Mouse (Mus musculus): ENCODE results near the gene Pde6g. TPM values are rescaled to one million over a fixed set of nuclear protein-coding genes. Genes with fewer than 3 reads are reported as not detected.

Pde6g gene
- polyA plus RNA-seq, 1 experiment from 2014 or later: 0.35 TPM

DNA sequence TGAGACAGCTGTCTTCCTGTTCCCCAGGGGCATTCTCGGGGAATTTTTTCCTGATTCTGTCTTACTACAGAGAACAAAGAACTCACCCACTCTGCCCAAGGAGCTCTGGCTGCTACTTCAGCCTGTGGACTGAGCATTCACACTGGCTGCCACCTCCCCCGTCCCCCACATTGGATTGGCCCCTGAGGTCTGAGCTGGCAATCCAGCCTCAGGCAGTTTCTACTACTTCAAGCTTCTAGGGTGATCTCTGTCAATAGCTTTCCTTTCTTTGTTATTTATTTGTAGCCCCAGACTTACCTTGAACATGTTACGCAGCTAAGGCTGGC, 39.5 kb upstream of the Pde6g start:
- H3K4me1 ChIP-seq (ENCODE audit: control insufficient read depth, insufficient read depth, low read length): peaks cover 40% of the 10 kb centered on the region

DNA sequence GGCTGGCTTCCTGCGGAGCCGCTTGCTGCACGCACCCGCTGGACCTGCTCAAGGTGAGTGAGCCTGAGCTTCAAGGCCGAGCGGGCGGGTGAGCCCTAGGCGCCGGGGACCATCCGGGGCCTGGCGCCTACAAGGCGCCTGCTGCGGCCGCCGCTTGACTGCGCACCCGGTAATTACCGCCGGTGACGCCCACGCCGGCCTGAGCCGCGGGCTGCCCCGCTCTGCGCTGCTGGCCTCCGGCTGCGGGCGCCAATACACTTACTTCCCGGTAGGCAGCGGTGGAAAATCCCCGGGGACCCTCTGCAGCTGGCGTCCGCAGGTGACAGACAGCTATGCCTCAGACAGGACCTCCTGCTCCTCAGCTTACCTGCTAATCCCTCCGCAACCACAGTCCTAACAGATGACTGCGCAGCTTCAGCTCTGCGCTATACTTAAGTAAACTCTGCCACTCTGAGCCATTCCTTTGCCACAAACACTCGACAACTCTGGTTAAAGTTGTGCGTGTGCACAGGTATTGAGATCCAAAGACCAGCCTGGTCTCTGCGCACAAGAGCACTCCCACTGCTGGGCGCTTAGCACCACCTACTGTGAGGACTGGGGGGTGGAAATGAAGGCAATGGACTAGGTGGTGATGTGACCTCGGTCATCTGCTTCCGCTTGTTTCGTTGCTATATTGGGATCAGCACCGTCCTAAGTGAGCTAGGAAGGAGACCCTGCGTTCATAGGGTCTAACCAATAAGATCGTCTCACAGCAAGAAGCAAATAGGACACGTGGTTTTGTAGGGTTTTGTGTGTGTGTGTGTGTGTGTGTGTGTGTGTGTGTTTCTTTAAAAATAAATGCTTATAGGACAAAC, 39.0 kb upstream of the Pde6g start:
- no peaks in the 10 kb centered on the region for H3K27me3 ChIP-seq (replicated peaks; ENCODE audit: control insufficient read depth, insufficient read depth, low read length)
- H3K9ac ChIP-seq (ENCODE audit: low read depth, low read length): peak overlapping the region; percentile 89
- ATAC-seq: peak; percentile 36
- peak overlapping the region; percentile 95 for H3K4me3 ChIP-seq (ENCODE audit: low read length)
- H3K4me2 ChIP-seq (ENCODE audit: low read depth, low read length): peak overlapping the region; percentile 84
- under 1% methylated on average over 48 of the region's 48 CpGs for WGBS
- no peaks in the 10 kb centered on the region for H3K9me3 ChIP-seq (ENCODE audit: control insufficient read depth, low read length)
- peaks cover 15% of the 10 kb centered on the region for H3K36me3 ChIP-seq (ENCODE audit: control insufficient read depth, insufficient read depth, low read length)
- H3K27ac ChIP-seq (ENCODE audit: low read length): peak overlapping the region; percentile 92
- peaks cover 40% of the 10 kb centered on the region for H3K4me1 ChIP-seq (ENCODE audit: control insufficient read depth, insufficient read depth, low read length)

More for the DNA sequence above, 39.5 kb upstream of the Pde6g start:
- no peaks in the 10 kb centered on the region for H3K27me3 ChIP-seq (replicated peaks; ENCODE audit: control insufficient read depth, insufficient read depth, low read length)
- peak overlapping the region; percentile 89 for H3K9ac ChIP-seq (ENCODE audit: low read depth, low read length)
- H3K27ac ChIP-seq (ENCODE audit: low read length): peak overlapping the region; percentile 92
- ATAC-seq: no peak
- no peaks in the 10 kb centered on the region for H3K9me3 ChIP-seq (ENCODE audit: control insufficient read depth, low read length)
- H3K36me3 ChIP-seq (ENCODE audit: control insufficient read depth, insufficient read depth, low read length): peaks cover 13% of the 10 kb centered on the region
- H3K4me3 ChIP-seq (ENCODE audit: low read length): peak overlapping the region; percentile 95
- WGBS: 24% methylated on average over 3 of the region's 3 CpGs
- H3K4me2 ChIP-seq (ENCODE audit: low read depth, low read length): peak overlapping the region; percentile 84

DNA sequence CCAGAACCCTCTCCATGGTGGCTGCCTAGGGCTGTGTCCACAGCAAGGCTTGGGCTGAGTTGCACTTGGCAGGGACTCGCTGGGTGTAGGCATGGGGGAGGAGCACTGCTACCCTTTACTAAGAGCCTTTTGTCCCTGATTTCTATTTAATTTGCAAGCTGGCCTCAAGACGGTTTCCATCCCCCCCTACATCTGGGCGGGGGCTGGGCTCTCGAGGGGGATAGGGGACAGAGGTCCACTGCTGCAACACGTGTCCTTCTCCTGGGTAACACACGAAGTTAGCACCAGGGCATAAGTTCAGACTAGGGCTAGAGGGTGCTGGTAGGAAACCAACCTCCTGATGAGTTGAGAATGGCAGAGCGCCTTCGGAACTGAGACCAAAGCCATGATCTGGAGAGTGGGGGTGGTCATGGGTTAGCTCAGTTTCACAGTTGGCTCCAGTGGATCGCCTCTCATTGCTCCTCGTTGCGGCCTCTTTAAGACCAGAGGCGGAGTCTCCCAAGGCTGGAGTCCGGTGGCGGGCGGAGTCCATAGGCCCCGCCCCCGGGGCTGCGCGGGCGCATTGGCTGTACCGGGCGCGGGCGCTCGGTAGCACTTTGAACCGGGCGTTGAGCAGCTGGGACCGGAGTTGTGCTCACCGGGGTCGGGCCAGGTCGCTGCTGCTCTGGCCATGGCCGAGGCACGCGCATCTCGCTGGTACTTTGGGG, 38.2 kb upstream of the Pde6g start, which contains the start of gene Slc25a10:
TSS of gene Slc25a10 (plus strand) at position 524 of the 707 bp plus-strand sequence.
- Histone ChIP-seq H3K36me3 (ENCODE audit: control insufficient read depth, insufficient read depth, low read length) (peaks cover 13% of the 10 kb centered on the region), H3K27ac (ENCODE audit: low read length) (peak within 1 kb of the TSS; percentile 92), H3K4me2 (ENCODE audit: low read depth, low read length) (peak within 1 kb of the TSS; percentile 84), H3K27me3 (replicated peaks; ENCODE audit: control insufficient read depth, insufficient read depth, low read length) (no peaks in the 10 kb centered on the region), H3K4me3 (ENCODE audit: low read length) (peak within 1 kb of the TSS; percentile 95), H3K9me3 (ENCODE audit: control insufficient read depth, low read length) (no peaks in the 10 kb centered on the region), H3K9ac (ENCODE audit: low read depth, low read length) (peak within 1 kb of the TSS; percentile 89), H3K4me1 (ENCODE audit: control insufficient read depth, insufficient read depth, low read length) (peaks cover 40% of the 10 kb centered on the region)
- WGBS: under 1% methylated on average over 35 of the region's 35 CpGs
- peak; percentile 87 for ATAC-seq

DNA sequence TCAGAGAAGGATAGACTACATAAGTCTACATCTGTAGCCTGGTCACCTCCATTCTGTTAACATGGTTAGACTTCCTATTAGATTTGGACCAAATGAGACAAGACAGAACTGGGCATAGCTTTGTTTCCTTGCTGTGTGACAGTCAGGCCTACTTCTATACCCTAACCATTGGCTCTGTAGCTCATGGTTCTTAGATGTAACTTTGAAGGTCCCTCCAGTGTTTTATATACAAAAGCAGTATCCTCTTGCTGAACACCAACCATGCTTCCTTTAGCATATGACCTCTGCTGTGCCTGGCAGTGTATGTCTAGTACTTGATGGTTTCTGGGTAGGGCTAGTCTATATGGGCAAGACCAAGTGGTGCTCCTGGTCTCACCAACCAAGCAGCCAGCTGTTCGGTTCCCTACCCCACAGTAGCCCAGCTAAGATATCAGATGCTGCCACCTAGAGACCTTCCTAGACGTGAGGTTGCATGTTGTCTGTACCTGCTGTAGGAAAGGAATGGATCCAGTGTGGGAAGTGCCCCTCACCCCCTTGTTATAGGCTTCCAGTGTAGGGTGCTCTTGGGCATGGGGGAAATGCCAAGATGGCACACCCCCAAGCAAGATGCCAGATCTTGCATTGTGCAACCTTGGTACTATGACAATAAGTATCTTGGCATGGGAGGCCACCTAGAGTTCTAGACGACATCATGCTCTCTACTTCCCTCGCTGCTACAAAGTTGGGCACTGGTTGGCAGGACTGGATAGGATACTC, 37.2 kb upstream of the Pde6g start:
- Histone ChIP-seq H3K27ac (ENCODE audit: low read length) (peak overlapping the region; percentile 92), H3K27me3 (replicated peaks; ENCODE audit: control insufficient read depth, insufficient read depth, low read length) (no peaks in the 10 kb centered on the region), H3K9ac (ENCODE audit: low read depth, low read length) (peak overlapping the region; percentile 89; the same call in 1 of the 2 replicates), H3K4me1 (ENCODE audit: control insufficient read depth, insufficient read depth, low read length) (peaks cover 45% of the 10 kb centered on the region), H3K4me2 (ENCODE audit: low read depth, low read length) (peak overlapping the region; percentile 84; the same call in 1 of the 2 replicates), H3K4me3 (ENCODE audit: low read length) (no peak overlapping the region), H3K36me3 (ENCODE audit: control insufficient read depth, insufficient read depth, low read length) (peaks cover 15% of the 10 kb centered on the region), H3K9me3 (ENCODE audit: control insufficient read depth, low read length) (no peaks in the 10 kb centered on the region)
- no peak for ATAC-seq
- WGBS: 46% methylated on average over 4 of the region's 4 CpGs

DNA sequence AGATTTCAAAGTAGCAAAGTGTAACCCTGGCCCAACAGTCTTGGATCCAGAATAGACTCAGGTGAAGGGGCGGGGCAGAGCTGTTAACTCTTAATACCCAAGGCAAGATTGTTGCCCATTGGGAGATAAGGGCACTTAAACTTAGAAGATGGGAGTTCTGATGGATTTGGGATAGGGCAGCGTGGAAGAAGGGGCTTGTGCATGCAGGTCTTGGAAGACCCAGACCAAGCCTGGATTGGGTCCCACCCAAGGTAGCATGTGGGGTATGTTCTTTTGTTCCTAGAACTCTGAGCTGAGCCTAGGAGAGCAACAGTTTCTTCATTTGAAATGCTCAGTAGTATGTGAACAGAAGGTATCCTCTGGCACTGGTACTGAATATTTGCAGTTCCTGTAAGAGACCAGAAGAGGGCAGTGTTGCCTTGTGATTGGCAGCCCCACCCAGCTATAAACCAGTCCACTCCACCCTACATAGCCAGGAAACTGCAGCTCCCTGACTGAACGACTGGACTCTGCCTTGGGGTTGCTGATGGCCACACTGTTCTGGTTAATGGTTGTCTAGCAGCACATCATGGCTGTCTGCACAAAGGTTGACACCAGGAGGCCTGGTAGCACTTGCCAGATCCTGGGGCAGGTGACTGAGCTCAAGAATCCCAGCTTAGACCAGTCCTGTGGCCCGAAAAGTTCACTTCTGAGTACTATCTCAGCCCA, 35.9 kb upstream of the Pde6g start:
- peak overlapping the region; percentile 88 for H3K27ac ChIP-seq (ENCODE audit: low read length)
- WGBS: 54% methylated on average over 4 of the region's 4 CpGs

DNA sequence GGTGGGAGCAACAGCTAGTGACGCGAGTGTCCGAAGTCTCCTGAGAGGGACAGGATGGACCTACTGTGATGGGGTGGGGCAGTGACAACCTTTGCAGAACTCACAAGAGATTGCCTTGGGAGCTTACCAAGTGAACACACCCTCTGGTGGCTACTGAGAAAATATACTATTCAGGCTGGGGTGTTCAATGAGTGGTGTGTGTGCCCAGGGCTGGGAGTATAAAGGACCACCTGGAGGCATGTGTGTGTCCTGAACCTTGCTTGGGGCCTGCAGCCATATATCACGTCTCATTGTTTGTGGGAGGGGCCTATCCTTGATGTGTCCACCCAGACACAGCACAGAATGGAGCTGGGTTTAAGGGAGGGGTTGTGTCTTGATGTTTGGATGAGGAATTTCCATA, 35.2 kb upstream of the Pde6g start:
- 63% methylated on average over 4 of the region's 4 CpGs for WGBS
- Histone ChIP-seq H3K27ac (ENCODE audit: low read length) (peak overlapping the region; percentile 62), H3K4me1 (ENCODE audit: control insufficient read depth, insufficient read depth, low read length) (peaks cover 46% of the 10 kb centered on the region)

More for the DNA sequence above, 35.9 kb upstream of the Pde6g start:
- Histone ChIP-seq H3K9me3 (ENCODE audit: control insufficient read depth, low read length) (no peaks in the 10 kb centered on the region), H3K36me3 (ENCODE audit: control insufficient read depth, insufficient read depth, low read length) (peaks cover 15% of the 10 kb centered on the region), H3K9ac (ENCODE audit: low read depth, low read length) (peak overlapping the region; percentile 31; the same call in 1 of the 2 replicates), H3K4me3 (ENCODE audit: low read length) (no peak overlapping the region), H3K4me1 (ENCODE audit: control insufficient read depth, insufficient read depth, low read length) (peaks cover 47% of the 10 kb centered on the region), H3K27me3 (replicated peaks; ENCODE audit: control insufficient read depth, insufficient read depth, low read length) (no peaks in the 10 kb centered on the region), H3K4me2 (ENCODE audit: low read depth, low read length) (no peak overlapping the region)
- peak; percentile 80 for ATAC-seq

DNA sequence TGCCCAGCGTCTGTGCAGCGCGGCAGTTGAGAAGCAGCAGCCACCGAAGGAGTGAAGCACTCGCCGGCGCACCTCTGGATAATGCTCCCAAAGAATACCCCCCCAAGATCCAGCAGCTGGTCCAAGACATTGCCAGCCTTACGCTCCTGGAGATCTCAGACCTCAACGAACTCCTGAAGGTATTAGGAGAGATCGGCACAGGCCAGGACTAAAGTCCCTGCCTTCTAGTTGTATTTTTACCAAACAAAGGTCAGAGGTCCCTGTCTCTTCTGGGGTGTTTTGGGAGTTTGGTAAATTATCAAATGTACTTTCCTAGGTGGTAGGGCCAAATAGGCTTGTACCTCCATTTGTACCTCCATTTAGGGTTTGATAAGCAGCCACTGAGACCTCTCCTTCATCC, 32.0 kb upstream of the Pde6g start:
- no peak for ATAC-seq
- Histone ChIP-seq H3K9me3 (ENCODE audit: control insufficient read depth, low read length) (no peaks in the 10 kb centered on the region), H3K27me3 (replicated peaks; ENCODE audit: control insufficient read depth, insufficient read depth, low read length) (no peaks in the 10 kb centered on the region), H3K36me3 (ENCODE audit: control insufficient read depth, insufficient read depth, low read length) (peaks cover 28% of the 10 kb centered on the region), H3K4me2 (ENCODE audit: low read depth, low read length) (peak overlapping the region; percentile 76), H3K4me3 (ENCODE audit: low read length) (peak overlapping the region; percentile 98), H3K4me1 (ENCODE audit: control insufficient read depth, insufficient read depth, low read length) (peaks cover 27% of the 10 kb centered on the region), H3K9ac (ENCODE audit: low read depth, low read length) (peak overlapping the region; percentile 97), H3K27ac (ENCODE audit: low read length) (peak overlapping the region; percentile 78)
- WGBS: 6% methylated on average over 10 of the region's 10 CpGs

More for the DNA sequence above, 35.2 kb upstream of the Pde6g start:
- ATAC-seq: no peak
- Histone ChIP-seq H3K27me3 (replicated peaks; ENCODE audit: control insufficient read depth, insufficient read depth, low read length) (no peaks in the 10 kb centered on the region), H3K36me3 (ENCODE audit: control insufficient read depth, insufficient read depth, low read length) (peaks cover 15% of the 10 kb centered on the region), H3K4me3 (ENCODE audit: low read length) (no peak overlapping the region), H3K9me3 (ENCODE audit: control insufficient read depth, low read length) (no peaks in the 10 kb centered on the region), H3K4me2 (ENCODE audit: low read depth, low read length) (no peak overlapping the region), H3K9ac (ENCODE audit: low read depth, low read length) (no peak overlapping the region)

DNA sequence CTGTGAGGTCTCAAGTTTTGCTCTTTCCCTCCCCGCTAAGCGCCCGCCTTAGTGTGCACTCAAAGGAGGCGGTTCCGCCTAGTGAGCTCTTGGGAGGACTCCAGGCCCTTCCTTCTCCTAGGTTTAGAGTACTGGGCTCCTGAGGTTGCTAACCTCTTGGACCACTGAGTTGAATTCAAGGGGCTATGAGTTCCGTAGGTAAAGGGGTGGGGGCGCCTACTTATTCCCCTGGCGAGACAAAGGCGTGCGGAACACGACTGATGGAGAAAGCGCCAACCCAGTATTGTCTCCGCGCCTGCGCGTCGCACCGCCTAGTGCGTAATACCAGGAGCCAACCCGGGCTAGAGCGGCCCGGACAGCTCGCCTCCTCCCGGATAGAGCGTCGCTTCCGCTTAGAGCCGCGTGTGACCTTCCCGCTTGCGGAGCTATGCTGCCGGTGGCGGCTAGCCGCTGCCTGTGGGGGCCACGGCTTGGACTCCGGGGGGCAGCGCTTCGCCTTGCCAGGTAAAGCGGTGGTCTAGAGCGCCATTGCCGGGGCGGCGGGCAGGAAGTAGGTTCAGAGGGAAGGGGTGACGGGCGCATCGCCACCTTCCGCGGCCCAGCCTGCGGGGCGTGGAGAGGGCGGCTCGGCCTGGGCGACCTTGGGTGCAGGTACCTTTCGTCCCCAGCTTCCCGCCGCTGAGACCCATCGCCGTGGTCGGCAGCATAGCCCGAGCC, 31.1 kb upstream of the Pde6g start, which contains the start of gene Mrpl12:
TSS of gene Mrpl12 (plus strand) at position 349 of the 717 bp plus-strand sequence.
- H3K36me3 ChIP-seq (ENCODE audit: control insufficient read depth, insufficient read depth, low read length): peaks cover 34% of the 10 kb centered on the region
- H3K4me3 ChIP-seq (ENCODE audit: low read length): peak within 1 kb of the TSS; percentile 98
- H3K4me1 ChIP-seq (ENCODE audit: control insufficient read depth, insufficient read depth, low read length): peaks cover 19% of the 10 kb centered on the region
- peak within 1 kb of the TSS; percentile 97 for H3K9ac ChIP-seq (ENCODE audit: low read depth, low read length)
- H3K9me3 ChIP-seq (ENCODE audit: control insufficient read depth, low read length): no peaks in the 10 kb centered on the region
- H3K27me3 ChIP-seq (replicated peaks; ENCODE audit: control insufficient read depth, insufficient read depth, low read length): no peaks in the 10 kb centered on the region
- H3K4me2 ChIP-seq (ENCODE audit: low read depth, low read length): peak within 1 kb of the TSS; percentile 76
- ATAC-seq: peak; percentile 92
- H3K27ac ChIP-seq (ENCODE audit: low read length): peak within 1 kb of the TSS; percentile 78
- WGBS: under 1% methylated on average over 60 of the region's 60 CpGs
